Mouse (Mus musculus) midbrain, embryonic 11.5 days (tissue): ENCODE data around the gene Adam15. TPM values are rescaled to one million over a fixed set of nuclear protein-coding genes. Genes with fewer than 3 reads are reported as not detected.

ENCODE experiments used
- ATAC-seq: fragments of 200-750 bp; cut with Nextera tagmentation; 2 replicates; pipeline ENCODE4 v1.8.0; 2017; ENCODE audit warnings: moderate TSS enrichment, moderate library complexity; ENCODE audit not compliant: low FRiP score
- DNase-seq: peaks from one replicate; pipeline ENCODE4 v3.0.0; 2015; ENCODE audit warnings: low spot score; ENCODE audit errors: missing footprints
- H3K27ac ChIP-seq: fragments of 300-500 bp; sonication (generic); 2 replicates; pipeline ENCODE4 v1.5.1; 2014; ENCODE audit warnings: low read depth, low read length
- H3K27me3 ChIP-seq: fragments of 300-500 bp; sonication (generic); 2 replicates; pipeline ENCODE4 v1.6.1; 2014; ENCODE audit warnings: mild to moderate bottlenecking, low read length, moderate library complexity, mixed read lengths; ENCODE audit not compliant: control insufficient read depth, insufficient read depth
- H3K36me3 ChIP-seq: fragments of 300-500 bp; sonication (generic); 2 replicates; pipeline ENCODE4 v1.6.1; 2014; ENCODE audit warnings: mild to moderate bottlenecking, low read length, moderate library complexity, mixed read lengths; ENCODE audit not compliant: control insufficient read depth, insufficient read depth
- H3K4me1 ChIP-seq: fragments of 300-500 bp; sonication (generic); 2 replicates; pipeline ENCODE4 v1.6.1; 2014; ENCODE audit warnings: low read length; ENCODE audit not compliant: control insufficient read depth, insufficient read depth
- H3K4me2 ChIP-seq: fragments of 300-500 bp; sonication (generic); 2 replicates; pipeline ENCODE4 v1.6.1; 2014; ENCODE audit warnings: mild to moderate bottlenecking, moderate library complexity
- H3K4me3 ChIP-seq: fragments of 300-500 bp; sonication (generic); 2 replicates; pipeline ENCODE4 v1.5.1; 2014; ENCODE audit warnings: low read depth, low read length
- H3K9ac ChIP-seq: fragments of 300-500 bp; sonication (generic); 2 replicates; pipeline ENCODE4 v1.6.1; 2014; ENCODE audit warnings: low read length
- H3K9me3 ChIP-seq: fragments of 300-500 bp; sonication (generic); 2 replicates; pipeline ENCODE4 v1.6.1; 2016; ENCODE audit warnings: low read length; ENCODE audit not compliant: control insufficient read depth
- WGBS: fragments of 180-500 bp; shearing (Covaris S2); extraction: QIAGEN DNeasy Blood & Tissue Kit; methylation state at CpG from one replicate; pipeline ENCODE4 v1.1.7; 2014; 5-methylcytosine and 5-hydroxymethylcytosine counted together
- polyA plus RNA-seq: library from polyadenylated mRNA; unstranded; fragments of >200 nt; fragmentation: Nextera tagmentation; extraction: Ambion mirVana; gene quantifications from 2 replicates; pipeline ENCODE4 v1.2.1, GENCODE M21; 2014

Gene Adam15
- polyA plus RNA-seq, 1 experiment from 2014 or later = 18.7 TPM

GRCm38 (mm10) chr3:89385451-89385850, 35.7 kb upstream of the Adam15 start:
- H3K9ac ChIP-seq = no peak overlapping the region
- no peak for ATAC-seq
- H3K4me1 ChIP-seq = peaks cover 10% of the 10 kb centered on the region
- no peak overlapping the region for H3K4me3 ChIP-seq
- DNase-seq = no peak
- no peak overlapping the region for H3K27ac ChIP-seq
- WGBS = 41% methylated on average over 11 of the region's 11 CpGs
- H3K4me2 ChIP-seq = no peak overlapping the region
- H3K9me3 ChIP-seq = no peaks in the 10 kb centered on the region
- H3K36me3 ChIP-seq = no peaks in the 10 kb centered on the region
- no peaks in the 10 kb centered on the region; the same call in 1 of the 2 replicates for H3K27me3 ChIP-seq

- 47% methylated on average over 12 of the region's 12 CpGs for WGBS
- Histone ChIP-seq H3K9me3 (no peaks in the 10 kb centered on the region), H3K4me2 (no peak overlapping the region), H3K4me3 (no peak overlapping the region), H3K36me3 (no peaks in the 10 kb centered on the region), H3K27ac (no peak overlapping the region), H3K4me1 (peaks cover 10% of the 10 kb centered on the region), H3K27me3 (no peaks in the 10 kb centered on the region), H3K9ac (no peak overlapping the region)
- no peak for DNase-seq
- ATAC-seq = peak; percentile 47; the same call in 1 of the 2 replicates
Observed at GRCm38 (mm10) chr3:89384331-89385076, 34.7 kb upstream of the Adam15 start.

DNA sequence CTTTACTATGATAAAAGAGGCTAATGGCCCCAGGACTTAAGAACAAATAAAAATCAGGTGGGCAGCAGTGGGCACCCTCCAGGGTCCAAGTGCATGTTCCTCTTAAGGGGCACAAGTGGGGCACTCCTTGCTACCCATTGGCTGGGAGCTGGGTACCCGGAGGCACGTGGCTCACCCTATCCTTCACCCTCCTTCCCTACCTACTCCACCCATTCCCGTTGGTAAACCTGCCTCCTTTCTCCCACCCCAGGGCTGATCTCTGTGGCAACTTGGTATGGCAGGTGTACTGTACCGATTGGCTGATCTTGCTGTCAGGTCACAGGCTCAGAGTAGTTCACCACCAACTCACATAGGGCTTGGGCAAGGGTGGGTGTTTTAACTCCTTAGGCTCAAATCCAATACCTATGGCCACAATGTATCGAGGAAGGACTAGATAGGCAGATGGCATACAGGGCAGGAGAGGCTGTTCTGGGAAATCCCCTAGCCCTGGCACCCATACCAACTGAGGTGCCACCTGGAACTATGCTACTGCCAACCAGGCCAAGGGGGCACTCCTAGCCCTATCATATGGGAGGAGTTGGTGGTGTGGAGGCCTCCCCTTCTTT, 34.0 kb upstream of the Adam15 start:
- H3K4me2 ChIP-seq = no peak overlapping the region
- H3K4me1 ChIP-seq = peaks cover 14% of the 10 kb centered on the region
- H3K9ac ChIP-seq = no peak overlapping the region
- 86% methylated on average over 5 of the region's 5 CpGs for WGBS
- H3K36me3 ChIP-seq = no peaks in the 10 kb centered on the region
- ATAC-seq (no peak), DNase-seq (no peak)
- H3K27ac ChIP-seq = no peak overlapping the region
- no peak overlapping the region for H3K4me3 ChIP-seq
- H3K27me3 ChIP-seq = no peaks in the 10 kb centered on the region
- no peaks in the 10 kb centered on the region for H3K9me3 ChIP-seq

- Histone ChIP-seq H3K27ac (no peak overlapping the region), H3K4me1 (peaks cover 20% of the 10 kb centered on the region)
- WGBS = 86% methylated on average over 5 of the region's 5 CpGs
Observed at GRCm38 (mm10) chr3:89382950-89383349, 33.2 kb upstream of the Adam15 start.

GRCm38 (mm10) chr3:89382033-89382882, 32.5 kb upstream of the Adam15 start:
- Histone ChIP-seq H3K4me1 (peaks cover 21% of the 10 kb centered on the region), H3K9me3 (no peaks in the 10 kb centered on the region), H3K4me2 (no peak overlapping the region)

More at GRCm38 (mm10) chr3:89382950-89383349, 33.2 kb upstream of the Adam15 start:
- no peaks in the 10 kb centered on the region for H3K36me3 ChIP-seq
- no peak overlapping the region for H3K9ac ChIP-seq
- H3K4me3 ChIP-seq = no peak overlapping the region
- no peaks in the 10 kb centered on the region for H3K9me3 ChIP-seq
- no peak overlapping the region for H3K4me2 ChIP-seq
- DNase-seq = no peak
- ATAC-seq = no peak
- no peaks in the 10 kb centered on the region for H3K27me3 ChIP-seq

DNA sequence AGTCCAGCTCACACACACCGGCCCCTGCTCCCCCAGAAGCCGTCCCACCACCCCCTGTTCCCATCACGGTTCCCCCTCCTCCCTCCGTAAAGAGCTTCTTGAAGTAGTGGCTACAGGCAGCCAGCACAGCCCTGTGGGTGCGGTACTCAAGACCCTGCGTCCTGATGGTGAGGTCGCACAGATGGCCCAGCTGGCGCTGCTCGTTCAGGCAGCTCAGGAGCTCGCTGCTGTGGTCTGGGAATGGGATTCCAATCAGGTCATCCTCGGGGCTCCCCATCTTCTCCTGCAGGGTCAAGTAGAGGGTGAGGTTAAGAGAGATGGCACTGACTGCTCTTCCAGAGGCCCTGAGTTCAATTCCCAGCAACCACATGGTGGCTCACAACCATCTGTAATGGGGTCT, 31.4 kb upstream of the Adam15 start:
- Histone ChIP-seq H3K27me3 (no peaks in the 10 kb centered on the region), H3K27ac (no peak overlapping the region), H3K9ac (no peak overlapping the region), H3K9me3 (no peaks in the 10 kb centered on the region), H3K4me3 (no peak overlapping the region), H3K4me2 (no peak overlapping the region), H3K36me3 (no peaks in the 10 kb centered on the region), H3K4me1 (peaks cover 21% of the 10 kb centered on the region)
- WGBS = 87% methylated on average over 11 of the region's 11 CpGs
- DNase-seq = no peak
- no peak for ATAC-seq

More at GRCm38 (mm10) chr3:89382033-89382882, 32.5 kb upstream of the Adam15 start:
- no peak overlapping the region for H3K27ac ChIP-seq
- no peak overlapping the region for H3K4me3 ChIP-seq
- DNase-seq (no peak), ATAC-seq (no peak)
- no peaks in the 10 kb centered on the region for H3K27me3 ChIP-seq
- H3K36me3 ChIP-seq = no peaks in the 10 kb centered on the region
- no peak overlapping the region for H3K9ac ChIP-seq
- 90% methylated on average over 9 of the region's 9 CpGs for WGBS

GRCm38 (mm10) chr3:89380711-89381110, 30.9 kb upstream of the Adam15 start:
- H3K27me3 ChIP-seq = no peaks in the 10 kb centered on the region
- H3K9ac ChIP-seq = no peak overlapping the region
- H3K27ac ChIP-seq = no peak overlapping the region
- WGBS = 94% methylated on average over 18 of the region's 18 CpGs
- peaks cover 21% of the 10 kb centered on the region for H3K4me1 ChIP-seq
- H3K9me3 ChIP-seq = no peaks in the 10 kb centered on the region
- DNase-seq = no peak
- H3K36me3 ChIP-seq = no peaks in the 10 kb centered on the region
- no peak for ATAC-seq
- H3K4me2 ChIP-seq = no peak overlapping the region
- H3K4me3 ChIP-seq = no peak overlapping the region

DNA sequence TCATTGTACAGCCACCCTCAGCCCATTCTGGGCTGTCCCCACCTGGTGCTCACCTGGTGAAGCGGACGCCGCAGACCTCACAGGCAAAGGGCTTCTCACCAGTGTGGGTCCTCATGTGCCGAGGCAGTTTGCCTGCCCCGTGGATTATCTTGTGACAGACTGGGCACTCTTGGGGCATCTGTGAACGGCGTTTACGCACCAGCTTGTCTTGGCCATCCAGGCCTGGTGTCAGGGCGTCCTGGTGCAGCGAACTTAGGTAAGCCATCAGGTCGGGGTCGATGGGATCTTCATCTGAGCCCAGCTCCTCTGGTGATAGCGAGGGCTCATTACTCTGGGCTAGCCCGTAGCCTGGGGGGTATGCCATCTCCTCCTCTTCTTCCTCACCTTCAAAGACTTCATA, 30.5 kb upstream of the Adam15 start:
- DNase-seq (no peak), ATAC-seq (no peak)
- H3K9ac ChIP-seq = no peak overlapping the region
- H3K4me1 ChIP-seq = peaks cover 18% of the 10 kb centered on the region
- no peaks in the 10 kb centered on the region for H3K36me3 ChIP-seq
- H3K9me3 ChIP-seq = no peaks in the 10 kb centered on the region
- no peaks in the 10 kb centered on the region for H3K27me3 ChIP-seq
- H3K4me3 ChIP-seq = no peak overlapping the region
- H3K27ac ChIP-seq = no peak overlapping the region
- H3K4me2 ChIP-seq = no peak overlapping the region
- 95% methylated on average over 14 of the region's 14 CpGs for WGBS
